Mouse (Mus musculus) testis, adult 2 months (tissue): Measurements from ENCODE around the gene Gm42906.

ENCODE experiments used
- CTCF ChIP-seq: fragments of 200-500 bp; IDR thresholded peaks from 2 replicates; pipeline ENCODE4 v1.5.1; 2012; ENCODE audit warnings: low read depth, mild to moderate bottlenecking, inconsistent platforms, low read length, moderate library complexity; ENCODE audit not compliant: control insufficient read depth, insufficient read depth, insufficient replicate concordance
- POLR2A ChIP-seq: fragments of 200-500 bp; IDR thresholded peaks from 2 replicates; pipeline ENCODE4 v1.6.1; 2012; ENCODE audit warnings: low read depth, mild to moderate bottlenecking, inconsistent platforms, low read length, moderate library complexity; ENCODE audit not compliant: control insufficient read depth

DNA sequence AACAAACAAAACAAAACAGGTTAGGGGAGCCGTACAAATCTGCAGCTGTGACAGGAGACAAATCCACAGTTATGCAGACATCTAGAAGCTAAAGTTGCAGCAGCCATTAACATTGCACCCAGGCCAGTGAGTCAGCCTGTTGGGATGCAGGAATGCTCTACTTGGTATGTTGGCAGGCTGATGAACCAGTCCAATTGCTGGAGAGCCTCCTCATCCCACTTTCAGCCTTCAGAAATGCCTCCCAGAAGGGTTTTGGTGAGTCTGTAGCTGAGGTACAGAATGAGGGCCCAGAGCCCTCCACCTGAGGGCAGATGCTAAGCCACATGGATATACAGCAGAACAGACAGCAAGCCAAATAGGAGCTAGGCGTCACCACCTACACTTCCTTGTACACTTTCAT is 358.4 kb downstream of the Gm42906 start:
- no peak for TF ChIP-seq CTCF
- no peak for TF ChIP-seq POLR2A
